Mouse (Mus musculus): ENCODE results near the gene Wfdc2. TPM values are rescaled to one million over a fixed set of nuclear protein-coding genes. Genes with fewer than 3 reads are reported as not detected.

Wfdc2 gene
- polyA plus RNA-seq, 1 experiment from 2014 or later = 21.3 TPM

GRCm38 (mm10) chr2:164520782-164521181, 41.4 kb upstream of the Wfdc2 start:
- H3K4me3 ChIP-seq (ENCODE audit: low read length) = no peak overlapping the region
- ATAC-seq (replicated peaks; ENCODE audit: extremely low read depth, insufficient read depth, low FRiP score) = 0 out of 2 replicates have a peak, but pooled peaks have one; percentile 57
- 7% methylated on average over 3 of the region's 3 CpGs for WGBS

GRCm38 (mm10) chr2:164521841-164522240, 40.4 kb upstream of the Wfdc2 start:
- H3K4me3 ChIP-seq (ENCODE audit: low read length) = no peak overlapping the region
- ATAC-seq (replicated peaks; ENCODE audit: extremely low read depth, insufficient read depth, low FRiP score) = peak; percentile 23; the same call in 1 of the 2 replicates
- 11% methylated on average over 11 of the region's 11 CpGs for WGBS
- H3K9ac ChIP-seq (ENCODE audit: low read length) = no peak overlapping the region
- peaks cover 10% of the 10 kb centered on the region; the same call in 1 of the 2 replicates for H3K27me3 ChIP-seq (ENCODE audit: control insufficient read depth, insufficient read depth, low read length)
- H3K27ac ChIP-seq (ENCODE audit: low read length) = no peak overlapping the region
- H3K36me3 ChIP-seq (ENCODE audit: control insufficient read depth, insufficient read depth) = no peaks in the 10 kb centered on the region
- H3K9me3 ChIP-seq (replicated peaks; ENCODE audit: control insufficient read depth, low read length) = peaks cover 3% of the 10 kb centered on the region
- H3K4me1 ChIP-seq (ENCODE audit: control insufficient read depth, insufficient read depth, low read length) = no peaks in the 10 kb centered on the region; the same call in 1 of the 2 replicates
- peak overlapping the region; percentile 15; the same call in 1 of the 2 replicates for H3K4me2 ChIP-seq (ENCODE audit: low read depth, low read length)

More at GRCm38 (mm10) chr2:164520782-164521181, 41.4 kb upstream of the Wfdc2 start:
- Histone ChIP-seq H3K27ac (ENCODE audit: low read length) (no peak overlapping the region), H3K9ac (ENCODE audit: low read length) (no peak overlapping the region), H3K4me2 (ENCODE audit: low read depth, low read length) (no peak overlapping the region), H3K36me3 (ENCODE audit: control insufficient read depth, insufficient read depth) (no peaks in the 10 kb centered on the region), H3K9me3 (replicated peaks; ENCODE audit: control insufficient read depth, low read length) (peaks cover 6% of the 10 kb centered on the region), H3K4me1 (ENCODE audit: control insufficient read depth, insufficient read depth, low read length) (no peaks in the 10 kb centered on the region; the same call in 1 of the 2 replicates), H3K27me3 (ENCODE audit: control insufficient read depth, insufficient read depth, low read length) (peaks cover 10% of the 10 kb centered on the region; the same call in 1 of the 2 replicates)

GRCm38 (mm10) chr2:164522280-164522679, 39.9 kb upstream of the Wfdc2 start:
- H3K4me3 ChIP-seq (ENCODE audit: low read length) = no peak overlapping the region
- no peak overlapping the region for H3K9ac ChIP-seq (ENCODE audit: low read length)
- no peak overlapping the region for H3K27ac ChIP-seq (ENCODE audit: low read length)
- peaks cover 10% of the 10 kb centered on the region; the same call in 1 of the 2 replicates for H3K27me3 ChIP-seq (ENCODE audit: control insufficient read depth, insufficient read depth, low read length)
- ATAC-seq (replicated peaks; ENCODE audit: extremely low read depth, insufficient read depth, low FRiP score) = no peak
- no peaks in the 10 kb centered on the region; the same call in 1 of the 2 replicates for H3K4me1 ChIP-seq (ENCODE audit: control insufficient read depth, insufficient read depth, low read length)
- WGBS = 28% methylated on average over 8 of the region's 8 CpGs
- peaks cover 3% of the 10 kb centered on the region for H3K9me3 ChIP-seq (replicated peaks; ENCODE audit: control insufficient read depth, low read length)
- peak overlapping the region; percentile 15; the same call in 1 of the 2 replicates for H3K4me2 ChIP-seq (ENCODE audit: low read depth, low read length)
- no peaks in the 10 kb centered on the region for H3K36me3 ChIP-seq (ENCODE audit: control insufficient read depth, insufficient read depth)

- H3K36me3 ChIP-seq (ENCODE audit: control insufficient read depth, insufficient read depth) = no peaks in the 10 kb centered on the region
- no peaks in the 10 kb centered on the region; the same call in 1 of the 2 replicates for H3K4me1 ChIP-seq (ENCODE audit: control insufficient read depth, insufficient read depth, low read length)
- no peak overlapping the region for H3K9ac ChIP-seq (ENCODE audit: low read length)
- WGBS = 74% methylated on average over 10 of the region's 10 CpGs
- no peak overlapping the region for H3K27ac ChIP-seq (ENCODE audit: low read length)
- no peak overlapping the region for H3K4me2 ChIP-seq (ENCODE audit: low read depth, low read length)
- no peak for ATAC-seq (replicated peaks; ENCODE audit: extremely low read depth, insufficient read depth, low FRiP score)
- H3K27me3 ChIP-seq (ENCODE audit: control insufficient read depth, insufficient read depth, low read length) = peaks cover 10% of the 10 kb centered on the region; the same call in 1 of the 2 replicates
- H3K9me3 ChIP-seq (replicated peaks; ENCODE audit: control insufficient read depth, low read length) = peaks cover 3% of the 10 kb centered on the region
- no peak overlapping the region for H3K4me3 ChIP-seq (ENCODE audit: low read length)
Observed at GRCm38 (mm10) chr2:164523301-164523773, 38.9 kb upstream of the Wfdc2 start.

GRCm38 (mm10) chr2:164528557-164528956, 33.7 kb upstream of the Wfdc2 start:
- H3K9me3 ChIP-seq (replicated peaks; ENCODE audit: control insufficient read depth, low read length) = 0 out of 2 replicates have a peak, but pooled peaks cover 2% of the 10 kb centered on the region
- no peak overlapping the region for H3K9ac ChIP-seq (ENCODE audit: low read length)
- no peaks in the 10 kb centered on the region for H3K36me3 ChIP-seq (ENCODE audit: control insufficient read depth, insufficient read depth)
- no peak overlapping the region for H3K4me2 ChIP-seq (ENCODE audit: low read depth, low read length)
- ATAC-seq (replicated peaks; ENCODE audit: extremely low read depth, insufficient read depth, low FRiP score) = no peak
- no peaks in the 10 kb centered on the region for H3K4me1 ChIP-seq (ENCODE audit: control insufficient read depth, insufficient read depth, low read length)
- no peak overlapping the region for H3K4me3 ChIP-seq (ENCODE audit: low read length)
- 61% methylated on average over 5 of the region's 5 CpGs for WGBS
- H3K27me3 ChIP-seq (ENCODE audit: control insufficient read depth, insufficient read depth, low read length) = no peaks in the 10 kb centered on the region
- H3K27ac ChIP-seq (ENCODE audit: low read length) = no peak overlapping the region

- no peak overlapping the region for H3K27ac ChIP-seq (ENCODE audit: low read length)
- no peak overlapping the region for H3K9ac ChIP-seq (ENCODE audit: low read length)
- no peak for ATAC-seq (replicated peaks; ENCODE audit: extremely low read depth, insufficient read depth, low FRiP score)
- H3K4me2 ChIP-seq (ENCODE audit: low read depth, low read length) = no peak overlapping the region
- no peaks in the 10 kb centered on the region for H3K4me1 ChIP-seq (ENCODE audit: control insufficient read depth, insufficient read depth, low read length)
- H3K4me3 ChIP-seq (ENCODE audit: low read length) = no peak overlapping the region
- 0 out of 2 replicates have a peak, but pooled peaks cover 2% of the 10 kb centered on the region for H3K9me3 ChIP-seq (replicated peaks; ENCODE audit: control insufficient read depth, low read length)
- WGBS = 6% methylated on average over 3 of the region's 3 CpGs
- H3K27me3 ChIP-seq (ENCODE audit: control insufficient read depth, insufficient read depth, low read length) = no peaks in the 10 kb centered on the region
- no peaks in the 10 kb centered on the region for H3K36me3 ChIP-seq (ENCODE audit: control insufficient read depth, insufficient read depth)
Observed at GRCm38 (mm10) chr2:164531169-164531568, 31.0 kb upstream of the Wfdc2 start.

GRCm38 (mm10) chr2:164534315-164534714, 27.9 kb upstream of the Wfdc2 start:
- Histone ChIP-seq H3K9me3 (replicated peaks; ENCODE audit: control insufficient read depth, low read length) (0 out of 2 replicates have a peak, but pooled peaks cover 2% of the 10 kb centered on the region), H3K4me2 (ENCODE audit: low read depth, low read length) (no peak overlapping the region), H3K9ac (ENCODE audit: low read length) (no peak overlapping the region), H3K27me3 (ENCODE audit: control insufficient read depth, insufficient read depth, low read length) (peaks cover 2% of the 10 kb centered on the region; the same call in 1 of the 2 replicates), H3K36me3 (ENCODE audit: control insufficient read depth, insufficient read depth) (no peaks in the 10 kb centered on the region), H3K4me3 (ENCODE audit: low read length) (no peak overlapping the region), H3K4me1 (ENCODE audit: control insufficient read depth, insufficient read depth, low read length) (no peaks in the 10 kb centered on the region), H3K27ac (ENCODE audit: low read length) (no peak overlapping the region)
- no peak; the same call in 1 of the 2 replicates for ATAC-seq (replicated peaks; ENCODE audit: extremely low read depth, insufficient read depth, low FRiP score)
- 64% methylated on average over 10 of the region's 10 CpGs for WGBS

GRCm38 (mm10) chr2:164537003-164537402, 25.2 kb upstream of the Wfdc2 start:
- H3K4me2 ChIP-seq (ENCODE audit: low read depth, low read length) = no peak overlapping the region
- no peak overlapping the region for H3K4me3 ChIP-seq (ENCODE audit: low read length)
- ATAC-seq (replicated peaks; ENCODE audit: extremely low read depth, insufficient read depth, low FRiP score) = no peak

GRCm38 (mm10) chr2:164540652-164541427, 21.4 kb upstream of the Wfdc2 start:
- ATAC-seq (replicated peaks; ENCODE audit: extremely low read depth, insufficient read depth, low FRiP score) = no peak
- H3K4me3 ChIP-seq (ENCODE audit: low read length) = no peak overlapping the region
- WGBS = 34% methylated on average over 8 of the region's 8 CpGs
- peaks cover 4% of the 10 kb centered on the region for H3K9me3 ChIP-seq (replicated peaks; ENCODE audit: control insufficient read depth, low read length)
- peaks cover 4% of the 10 kb centered on the region; the same call in 1 of the 2 replicates for H3K27me3 ChIP-seq (ENCODE audit: control insufficient read depth, insufficient read depth, low read length)
- no peak overlapping the region for H3K27ac ChIP-seq (ENCODE audit: low read length)
- no peak overlapping the region for H3K4me2 ChIP-seq (ENCODE audit: low read depth, low read length)
- no peaks in the 10 kb centered on the region for H3K4me1 ChIP-seq (ENCODE audit: control insufficient read depth, insufficient read depth, low read length)
- H3K9ac ChIP-seq (ENCODE audit: low read length) = no peak overlapping the region
- H3K36me3 ChIP-seq (ENCODE audit: control insufficient read depth, insufficient read depth) = no peaks in the 10 kb centered on the region; the same call in 1 of the 2 replicates

More at GRCm38 (mm10) chr2:164537003-164537402, 25.2 kb upstream of the Wfdc2 start:
- Histone ChIP-seq H3K4me1 (ENCODE audit: control insufficient read depth, insufficient read depth, low read length) (no peaks in the 10 kb centered on the region), H3K9ac (ENCODE audit: low read length) (no peak overlapping the region), H3K36me3 (ENCODE audit: control insufficient read depth, insufficient read depth) (no peaks in the 10 kb centered on the region), H3K27me3 (ENCODE audit: control insufficient read depth, insufficient read depth, low read length) (peaks cover 4% of the 10 kb centered on the region; the same call in 1 of the 2 replicates), H3K27ac (ENCODE audit: low read length) (no peak overlapping the region), H3K9me3 (replicated peaks; ENCODE audit: control insufficient read depth, low read length) (no peaks in the 10 kb centered on the region)
- 72% methylated on average over 4 of the region's 4 CpGs for WGBS
